Mouse (Mus musculus) ovary, adult 18-20 months (tissue): ENCODE measurements around the gene Spocd1.
A peak's percentile ranks its signal among the peaks of the same experiment; 100 is the strongest.

Experiments
- DNase-seq: peaks from one replicate; pipeline ENCODE4 v3.0.0; 2022; ENCODE audit warnings: low spot score, mixed read lengths

Gene Spocd1

GRCm38 (mm10) chr4:129974285-129974684 lies 45.2 kb downstream of the Spocd1 start:
- no peak for DNase-seq

GRCm38 (mm10) chr4:129977256-129977655 lies 48.2 kb downstream of the Spocd1 start:
- DNase-seq = no peak

- DNase-seq = no peak
Observed at GRCm38 (mm10) chr4:129978227-129978626, 49.2 kb downstream of the Spocd1 start.

- no peak for DNase-seq
Observed at GRCm38 (mm10) chr4:129978930-129979329, 49.9 kb downstream of the Spocd1 start.

GRCm38 (mm10) chr4:129981657-129982056 lies 52.6 kb downstream of the Spocd1 start:
- no peak for DNase-seq

GRCm38 (mm10) chr4:129983046-129983445 lies 54.0 kb downstream of the Spocd1 start:
- no peak for DNase-seq

- peak; percentile 58 for DNase-seq
Observed at GRCm38 (mm10) chr4:129983764-129984420, 54.8 kb downstream of the Spocd1 start.

GRCm38 (mm10) chr4:129984421-129985061 lies 55.5 kb downstream of the Spocd1 start, which contains the start of gene Adgrb2:
Gene Adgrb2, plus strand, starts transcription at chr4:129984870.
- DNase-seq = no peak

GRCm38 (mm10) chr4:129985161-129985670 lies 56.2 kb downstream of the Spocd1 start:
- DNase-seq = no peak

GRCm38 (mm10) chr4:129985671-129986441 lies 56.8 kb downstream of the Spocd1 start:
- DNase-seq = peak; percentile 48

GRCm38 (mm10) chr4:129987825-129988504 lies 58.9 kb downstream of the Spocd1 start:
- peak; percentile 44 for DNase-seq

- no peak for DNase-seq
Observed at GRCm38 (mm10) chr4:129989925-129990324, 60.9 kb downstream of the Spocd1 start.

GRCm38 (mm10) chr4:129992720-129993119 lies 63.7 kb downstream of the Spocd1 start:
- DNase-seq = no peak

- DNase-seq = no peak
Observed at GRCm38 (mm10) chr4:129993213-129993612, 64.2 kb downstream of the Spocd1 start.

GRCm38 (mm10) chr4:129993944-129994695 lies 65.1 kb downstream of the Spocd1 start:
- DNase-seq = peak; percentile 63

- no peak for DNase-seq
Observed at GRCm38 (mm10) chr4:129994728-129995127, 65.7 kb downstream of the Spocd1 start.

- no peak for DNase-seq
Observed at GRCm38 (mm10) chr4:129995255-129995654, 66.2 kb downstream of the Spocd1 start.

- DNase-seq = no peak
Observed at GRCm38 (mm10) chr4:129996015-129996414, 67.0 kb downstream of the Spocd1 start.

- DNase-seq = no peak
Observed at GRCm38 (mm10) chr4:129998124-129998523, 69.1 kb downstream of the Spocd1 start.

- DNase-seq = no peak
Observed at GRCm38 (mm10) chr4:130001710-130002109, 72.7 kb downstream of the Spocd1 start.

GRCm38 (mm10) chr4:130002157-130002556 lies 73.1 kb downstream of the Spocd1 start:
- no peak for DNase-seq
